Mouse (Mus musculus) cerebellum, adult 2 months (tissue): ENCODE results near the gene Tnfrsf9. TPM values are rescaled to one million over a fixed set of nuclear protein-coding genes. Genes with fewer than 3 reads are reported as not detected.
"Not testable (repeated sequence)": the region's sequence is repeated elsewhere in the genome, so short reads cannot be mapped to it uniquely, and the experiment has no call there.

Experiments used
- DNase-seq, 2 experiments: peaks; one replicate each; pipeline ENCODE4 v3.0.0; 2021
- H3K27ac ChIP-seq: fragments of 200-500 bp; 2 replicates; pipeline ENCODE4 v1.5.1; 2012; ENCODE audit warnings: low read length, control low read depth, inconsistent platforms; ENCODE audit not compliant: insufficient read depth
- H3K27me3 ChIP-seq: fragments of 200-500 bp; 2 replicates; pipeline ENCODE4 v1.6.1; 2012; ENCODE audit warnings: inconsistent platforms, mild to moderate bottlenecking, low read length, moderate library complexity; ENCODE audit not compliant: control insufficient read depth, insufficient read depth
- H3K4me1 ChIP-seq: fragments of 200-500 bp; 2 replicates; pipeline ENCODE4 v1.6.1; 2011; ENCODE audit warnings: low read length; ENCODE audit not compliant: control insufficient read depth, insufficient read depth
- H3K4me3 ChIP-seq: fragments of 200-500 bp; replicated peaks from 2 replicates; pipeline ENCODE3; 2011; ENCODE audit warnings: mild to moderate bottlenecking, low read depth, low read length, control low read depth; ENCODE audit not compliant: insufficient read depth
- CTCF ChIP-seq: fragments of 200-500 bp; IDR thresholded peaks from 2 replicates; pipeline ENCODE4 v1.5.1; 2011; ENCODE audit warnings: low read depth, mild to moderate bottlenecking, control low read depth, low read length, moderate library complexity, borderline replicate concordance; ENCODE audit not compliant: insufficient read depth
- POLR2A ChIP-seq: fragments of 200-500 bp; IDR thresholded peaks from 2 replicates; pipeline ENCODE4 v1.6.1; 2011; ENCODE audit warnings: low read length, control low read depth, borderline replicate concordance; ENCODE audit not compliant: insufficient read depth
- WGBS: fragments of 180-500 bp; shearing (Covaris S2); methylation state at CpG from one replicate; pipeline ENCODE4 v1.1.7; 2018; 5-methylcytosine and 5-hydroxymethylcytosine counted together
- polyA plus RNA-seq: library from polyadenylated mRNA; depleted of rRNA; stranded (reverse); fragments of >200 nt; gene quantifications from 2 replicates; pipeline ENCODE4 v1.2.3, GENCODE M21; 2012

The Tnfrsf9 gene
- polyA plus RNA-seq, 1 experiment, result 0.64 TPM

- H3K4me3 ChIP-seq, result no peak overlapping the region
- peak; percentile 51 to 62 for DNase-seq
- peaks cover 3% of the 10 kb centered on the region; the same call in 1 of the 2 replicates for H3K4me1 ChIP-seq
- no peak overlapping the region for H3K27ac ChIP-seq
- TF ChIP-seq CTCF (peak; percentile 86), POLR2A (no peak)
- WGBS, result 58% methylated on average over 13 of the region's 13 CpGs
- no peaks in the 10 kb centered on the region for H3K27me3 ChIP-seq
Observed at GRCm38 (mm10) chr4:150898716-150899365, 15.5 kb upstream of the Tnfrsf9 start.

DNA sequence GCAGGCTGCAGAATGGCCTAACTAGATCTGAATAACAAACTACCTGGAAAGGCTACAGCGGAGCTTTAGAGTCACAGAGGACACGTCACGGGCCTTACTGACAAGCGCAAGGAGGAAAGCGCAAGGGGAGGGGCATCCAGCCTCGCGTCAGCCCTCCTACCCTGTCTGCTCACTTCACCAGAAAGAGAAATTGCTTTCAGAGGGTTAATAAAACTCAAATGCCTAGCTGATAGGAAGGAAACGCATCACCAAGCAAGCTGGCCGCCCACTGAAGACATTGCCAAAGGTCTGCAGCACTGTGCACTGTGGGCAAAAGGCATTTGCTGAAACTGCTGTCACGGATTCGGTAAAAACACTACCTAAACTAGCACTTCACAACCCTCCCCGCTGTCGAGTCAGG, 13.9 kb upstream of the Tnfrsf9 start:
- WGBS, result 93% methylated on average over 13 of the region's 13 CpGs
- H3K27ac ChIP-seq, result no peak overlapping the region
- H3K4me1 ChIP-seq, result no peaks in the 10 kb centered on the region
- H3K27me3 ChIP-seq, result no peaks in the 10 kb centered on the region
- H3K4me3 ChIP-seq, result no peak overlapping the region
- TF ChIP-seq CTCF (no peak), POLR2A (no peak)
- DNase-seq, result no peak

DNA sequence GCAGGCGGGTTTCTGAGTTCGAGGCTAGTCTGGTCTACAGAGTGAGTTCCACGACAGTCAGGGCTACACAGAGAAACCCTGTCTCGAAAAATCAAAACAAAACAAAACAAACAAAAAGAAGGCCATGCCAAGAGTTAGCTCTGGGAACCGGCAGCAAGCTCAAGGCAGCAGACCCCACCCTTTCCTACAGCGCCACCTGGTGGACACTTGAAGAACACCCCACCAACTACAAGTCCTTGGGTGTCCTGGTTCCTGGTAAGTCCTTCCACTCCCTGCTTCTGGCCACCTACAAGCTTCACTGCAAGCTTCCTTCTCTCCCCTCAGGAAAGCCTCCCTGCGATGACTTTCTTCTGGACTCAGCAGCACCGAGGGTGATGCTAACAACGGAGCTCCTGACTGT, 12.7 kb upstream of the Tnfrsf9 start:
- no peaks in the 10 kb centered on the region for H3K4me1 ChIP-seq
- TF ChIP-seq POLR2A (no peak), CTCF (peak; percentile 85)
- WGBS, result 55% methylated on average over 9 of the region's 9 CpGs
- H3K4me3 ChIP-seq, result no peak overlapping the region
- no peak overlapping the region for H3K27ac ChIP-seq
- DNase-seq, result peak; percentile 56 to 75
- H3K27me3 ChIP-seq, result no peaks in the 10 kb centered on the region

- H3K27ac ChIP-seq, result no peak overlapping the region
- no peaks in the 10 kb centered on the region for H3K27me3 ChIP-seq
- no peak for TF ChIP-seq POLR2A
- whole genome bisulfite sequencing, result 87% methylated on average over 12 of the region's 12 CpGs
- no peak for DNase-seq
- no peak overlapping the region for H3K4me3 ChIP-seq
- no peaks in the 10 kb centered on the region for H3K4me1 ChIP-seq
Observed at GRCm38 (mm10) chr4:150902062-150902461, 12.3 kb upstream of the Tnfrsf9 start.

- no peak for DNase-seq
- TF ChIP-seq CTCF, result no peak
- no peaks in the 10 kb centered on the region for H3K27me3 ChIP-seq
- H3K27ac ChIP-seq, result no peak overlapping the region
- H3K4me3 ChIP-seq, result no peak overlapping the region
- WGBS, result 61% methylated on average over 14 of the region's 14 CpGs
- H3K4me1 ChIP-seq, result no peaks in the 10 kb centered on the region
Observed at GRCm38 (mm10) chr4:150903091-150903742, 11.1 kb upstream of the Tnfrsf9 start.

- Histone ChIP-seq H3K27me3 (no peaks in the 10 kb centered on the region), H3K27ac (no peak overlapping the region), H3K4me1 (0 out of 2 replicates have a peak, but pooled peaks cover 2% of the 10 kb centered on the region), H3K4me3 (no peak overlapping the region)
- whole genome bisulfite sequencing, result 88% methylated on average over 8 of the region's 8 CpGs
- DNase-seq, result no peak
- TF ChIP-seq CTCF (no peak), POLR2A (no peak)
Observed at GRCm38 (mm10) chr4:150907099-150907498, 7.3 kb upstream of the Tnfrsf9 start.

DNA sequence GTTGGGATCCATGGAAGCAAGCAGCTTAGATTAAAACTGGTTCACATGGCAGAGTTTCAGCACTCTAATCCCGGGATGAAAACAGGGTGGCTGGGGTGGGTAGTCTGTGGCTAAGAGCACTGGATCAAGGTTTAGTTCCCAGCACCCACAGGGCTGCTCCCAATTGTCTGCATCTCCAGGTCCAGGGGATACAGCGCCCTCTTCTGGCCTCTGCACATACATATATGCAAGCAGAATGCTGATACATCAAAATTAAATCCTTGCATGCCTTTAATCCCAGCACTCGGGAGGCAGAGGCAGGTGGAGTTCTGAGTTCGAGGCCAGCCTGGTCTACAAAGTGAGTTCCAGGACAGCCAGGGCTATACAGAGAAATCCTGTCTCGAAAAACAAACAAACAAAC, 5.8 kb upstream of the Tnfrsf9 start:
- not testable (repeated sequence) for H3K4me3 ChIP-seq, H3K27me3 ChIP-seq, H3K27ac ChIP-seq, H3K4me1 ChIP-seq, DNase-seq
- WGBS, result 81% methylated on average over 5 of the region's 5 CpGs

DNA sequence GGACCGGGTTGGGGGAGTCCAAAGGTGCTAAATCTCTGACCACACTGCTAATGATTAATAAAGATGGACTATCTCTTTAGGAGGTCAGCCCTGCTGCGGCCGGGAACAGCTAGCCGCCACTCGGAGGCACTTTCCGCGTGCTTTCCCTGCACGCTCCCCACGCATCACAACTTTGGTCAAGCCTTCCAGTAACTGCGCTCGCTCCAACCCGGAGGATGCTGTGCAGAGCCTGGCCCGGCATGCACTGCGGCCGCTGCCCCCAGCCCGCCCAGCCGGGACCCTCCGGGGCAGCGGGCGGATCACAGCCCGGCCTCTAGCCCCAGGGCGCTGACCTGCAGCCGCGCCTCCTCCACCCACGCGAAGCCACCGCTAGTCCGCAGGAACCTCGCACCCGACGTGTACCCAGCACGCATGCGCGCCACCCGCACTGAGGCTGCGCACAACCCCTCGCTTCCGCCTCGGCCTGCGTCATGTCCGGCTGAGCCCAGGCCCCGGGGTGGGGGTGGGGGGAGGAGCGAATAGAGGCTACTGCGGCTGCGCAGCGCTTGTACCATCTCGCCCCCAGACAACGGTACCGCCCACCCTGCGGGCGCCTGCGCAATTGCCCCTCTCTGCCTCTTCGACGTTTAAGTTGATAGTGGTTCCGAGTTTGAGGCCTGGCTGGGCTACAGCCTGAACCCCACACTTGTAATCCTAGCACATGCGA, 4.8 kb upstream of the Tnfrsf9 start:
- peak; percentile 99 to 100 for DNase-seq
- no peaks in the 10 kb centered on the region for H3K27me3 ChIP-seq
- peak overlapping the region; percentile 69 for H3K27ac ChIP-seq
- under 1% methylated on average over 56 of the region's 56 CpGs for WGBS
- 0 out of 2 replicates have a peak, but pooled peaks cover 2% of the 10 kb centered on the region for H3K4me1 ChIP-seq
- TF ChIP-seq POLR2A, result peak; percentile 95
- TF ChIP-seq CTCF, result no peak
- H3K4me3 ChIP-seq, result peak overlapping the region; percentile 64
